Mouse (Mus musculus): ENCODE results near the gene Suclg2. TPM values are rescaled to one million over a fixed set of nuclear protein-coding genes. Genes with fewer than 3 reads are reported as not detected.

Gene Suclg2
- polyA plus RNA-seq, 1 experiment from 2014 or later: 35.1 TPM

- Histone ChIP-seq H3K4me3 (replicated peaks) (no peak overlapping the region), H3K4me2 (no peak overlapping the region), H3K9me3 (no peaks in the 10 kb centered on the region), H3K27ac (no peak overlapping the region), H3K36me3 (replicated peaks) (no peaks in the 10 kb centered on the region), H3K9ac (no peak overlapping the region), H3K4me1 (peaks cover 48% of the 10 kb centered on the region), H3K27me3 (peaks cover 6% of the 10 kb centered on the region; the same call in 1 of the 2 replicates)
- WGBS: 17% methylated on average over 4 of the region's 4 CpGs
- 0 out of 2 replicates have a peak, but pooled peaks have one; percentile 21 for ATAC-seq (ENCODE audit: low FRiP score)
Observed at GRCm38 (mm10) chr6:95575531-95575930, 143.1 kb downstream of the Suclg2 start.

GRCm38 (mm10) chr6:95574867-95575266 is 143.7 kb downstream of the Suclg2 start:
- Histone ChIP-seq H3K27ac (peak overlapping the region; percentile 36; the same call in 1 of the 2 replicates), H3K4me1 (peaks cover 48% of the 10 kb centered on the region), H3K27me3 (peaks cover 6% of the 10 kb centered on the region), H3K4me2 (no peak overlapping the region), H3K4me3 (replicated peaks) (no peak overlapping the region), H3K9me3 (no peaks in the 10 kb centered on the region), H3K9ac (no peak overlapping the region), H3K36me3 (replicated peaks) (no peaks in the 10 kb centered on the region)
- 6% methylated on average over 3 of the region's 3 CpGs for WGBS
- peak; percentile 70 for ATAC-seq (ENCODE audit: low FRiP score)

DNA sequence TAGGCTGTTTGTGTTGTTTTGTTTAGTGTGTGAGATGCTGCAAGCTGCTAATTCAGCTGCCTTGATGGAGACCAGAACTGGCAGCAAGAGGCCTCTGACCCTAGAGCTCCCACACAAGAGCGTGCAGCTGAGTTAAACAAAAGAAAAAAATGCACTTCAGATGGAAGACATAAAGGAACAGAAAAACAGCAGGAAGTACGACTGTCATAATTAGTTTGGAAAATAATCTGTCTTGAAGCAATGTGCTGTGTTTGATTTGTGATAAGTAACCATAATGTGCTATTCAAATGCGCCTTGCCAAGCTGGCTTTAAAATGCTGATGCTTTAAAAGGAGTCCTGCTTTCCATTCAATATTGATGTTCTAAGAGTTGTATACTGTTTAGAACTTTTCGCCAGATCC is 144.2 kb downstream of the Suclg2 start:
- no peak overlapping the region for H3K4me2 ChIP-seq
- peaks cover 48% of the 10 kb centered on the region for H3K4me1 ChIP-seq
- H3K36me3 ChIP-seq (replicated peaks): no peaks in the 10 kb centered on the region
- ATAC-seq (ENCODE audit: low FRiP score): no peak
- H3K4me3 ChIP-seq (replicated peaks): no peak overlapping the region
- no peaks in the 10 kb centered on the region for H3K9me3 ChIP-seq
- WGBS: 10% methylated on average over 4 of the region's 4 CpGs
- no peak overlapping the region for H3K9ac ChIP-seq
- peak overlapping the region; percentile 36; the same call in 1 of the 2 replicates for H3K27ac ChIP-seq
- peaks cover 6% of the 10 kb centered on the region for H3K27me3 ChIP-seq

DNA sequence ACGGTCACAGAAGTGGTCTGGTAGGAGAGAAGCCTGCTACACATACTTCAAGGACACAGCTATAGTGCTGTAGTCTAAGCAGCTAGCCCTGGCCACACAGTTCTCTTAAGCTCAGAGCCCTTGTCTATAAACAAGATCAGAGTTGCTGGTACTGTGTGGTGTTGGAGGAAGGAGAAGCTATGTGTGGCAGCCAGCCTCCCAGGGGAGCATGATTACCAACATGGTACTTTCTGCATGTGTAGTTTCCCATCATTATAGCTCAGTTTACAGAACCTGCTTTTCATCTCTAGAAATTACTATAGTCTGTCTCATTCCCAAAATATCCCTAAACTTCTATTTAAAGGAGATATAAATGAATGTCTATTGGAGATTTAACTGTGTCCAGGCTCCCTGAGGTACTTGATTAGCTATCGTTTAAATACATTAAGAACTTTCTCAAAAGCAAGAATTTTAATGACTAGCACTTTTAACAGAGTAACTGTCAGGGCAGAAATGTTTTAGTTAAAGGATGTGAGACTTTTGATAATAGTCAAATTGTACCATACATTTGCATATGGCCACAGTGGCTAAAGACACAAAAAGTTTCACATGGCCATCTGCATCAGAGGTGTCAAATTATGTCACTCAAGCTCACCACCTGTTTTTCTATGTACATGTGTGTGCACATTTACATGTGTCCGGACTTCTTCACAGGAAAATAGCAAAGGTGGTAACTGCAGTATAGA is 145.4 kb downstream of the Suclg2 start:
- Histone ChIP-seq H3K4me2 (no peak overlapping the region), H3K36me3 (replicated peaks) (no peaks in the 10 kb centered on the region), H3K9ac (no peak overlapping the region), H3K4me3 (replicated peaks) (no peak overlapping the region), H3K4me1 (peaks cover 48% of the 10 kb centered on the region), H3K9me3 (no peaks in the 10 kb centered on the region), H3K27me3 (peaks cover 6% of the 10 kb centered on the region), H3K27ac (no peak overlapping the region)
- ATAC-seq (ENCODE audit: low FRiP score): no peak
- WGBS: 64% methylated on average over 3 of the region's 3 CpGs

DNA sequence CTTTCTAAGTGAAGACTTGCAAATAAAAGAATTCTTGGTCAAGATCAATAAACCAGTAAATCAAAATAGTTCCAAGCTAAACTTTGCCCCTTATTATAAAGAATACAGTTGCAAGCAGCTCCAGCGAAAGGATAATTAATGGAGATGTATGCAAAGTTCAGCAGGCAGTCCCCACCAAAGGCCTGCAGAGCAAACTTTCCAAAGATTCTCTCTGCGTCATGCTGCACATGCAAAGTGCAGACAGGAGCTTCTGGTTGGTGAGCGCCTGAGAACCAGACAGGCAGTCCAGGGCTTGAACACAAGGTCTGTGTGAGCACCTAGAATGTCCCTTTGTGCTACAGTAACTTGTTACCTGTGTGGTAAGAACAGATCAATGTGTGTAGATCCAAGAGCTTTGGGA is 147.0 kb downstream of the Suclg2 start:
- WGBS: 34% methylated on average over 3 of the region's 3 CpGs
- Histone ChIP-seq H3K9me3 (no peaks in the 10 kb centered on the region), H3K27me3 (peaks cover 6% of the 10 kb centered on the region), H3K27ac (no peak overlapping the region), H3K4me3 (replicated peaks) (no peak overlapping the region), H3K36me3 (replicated peaks) (no peaks in the 10 kb centered on the region), H3K9ac (no peak overlapping the region), H3K4me1 (peaks cover 48% of the 10 kb centered on the region), H3K4me2 (no peak overlapping the region)
- ATAC-seq (ENCODE audit: low FRiP score): no peak

DNA sequence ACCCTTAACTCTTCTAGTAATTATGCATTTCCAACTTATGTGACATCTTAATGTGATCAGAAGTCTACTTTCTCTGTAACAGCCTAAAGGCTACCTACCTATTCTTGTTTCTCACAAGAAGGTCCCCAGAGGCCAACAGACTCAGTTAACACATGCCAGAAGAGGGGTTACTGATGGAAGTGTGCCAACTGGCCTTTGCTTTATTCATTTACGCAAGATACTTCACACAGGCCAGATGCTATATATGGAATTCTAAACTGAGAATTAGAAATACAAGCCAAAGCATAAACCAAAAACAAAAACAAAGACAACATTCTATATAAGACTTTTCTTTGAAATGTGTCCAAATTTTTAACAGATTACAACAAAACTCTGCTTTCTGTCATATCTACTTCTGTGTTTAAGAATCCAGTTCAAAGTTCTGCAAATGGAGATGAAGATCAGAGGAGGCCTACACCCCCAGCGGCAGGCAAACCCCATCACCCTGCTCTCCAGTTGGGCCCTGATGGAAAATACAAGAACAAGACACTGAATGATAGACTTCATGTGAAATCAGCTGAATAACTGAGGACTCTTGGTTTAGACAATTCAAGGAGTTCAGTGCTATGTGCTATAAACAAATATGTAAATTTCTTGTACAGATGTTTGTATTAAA is 155.1 kb downstream of the Suclg2 start:
- Histone ChIP-seq H3K4me1 (no peaks in the 10 kb centered on the region), H3K4me2 (no peak overlapping the region), H3K36me3 (replicated peaks) (no peaks in the 10 kb centered on the region), H3K27me3 (no peaks in the 10 kb centered on the region), H3K4me3 (replicated peaks) (no peak overlapping the region), H3K9me3 (no peaks in the 10 kb centered on the region), H3K27ac (no peak overlapping the region), H3K9ac (no peak overlapping the region)
- WGBS: 86% methylated on average over 2 of the region's 2 CpGs
- ATAC-seq (ENCODE audit: low FRiP score): no peak

DNA sequence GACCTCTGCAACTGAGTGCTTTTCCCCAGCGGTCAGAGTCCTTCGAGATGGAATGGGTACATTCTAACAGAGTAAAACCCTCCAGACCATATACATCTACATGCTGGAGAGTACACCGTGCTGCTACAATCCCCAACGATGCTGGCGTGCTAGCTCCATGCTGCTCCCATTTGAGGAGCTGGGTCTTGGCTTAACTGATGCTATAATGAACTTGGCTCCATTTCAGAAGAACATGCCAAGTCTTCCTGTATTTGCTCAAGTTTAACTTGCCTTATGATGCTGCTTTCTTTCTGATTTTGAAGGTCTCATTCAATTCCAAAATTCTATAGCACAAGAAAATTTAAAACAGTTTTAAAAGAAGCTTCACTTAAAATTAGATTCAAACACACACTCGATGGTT is 162.3 kb downstream of the Suclg2 start:
- no peak overlapping the region for H3K9ac ChIP-seq
- no peak overlapping the region for H3K4me3 ChIP-seq (replicated peaks)
- no peaks in the 10 kb centered on the region for H3K27me3 ChIP-seq
- H3K27ac ChIP-seq: no peak overlapping the region
- H3K9me3 ChIP-seq: no peaks in the 10 kb centered on the region
- 95% methylated on average over 6 of the region's 6 CpGs for WGBS
- no peaks in the 10 kb centered on the region for H3K36me3 ChIP-seq (replicated peaks)
- 0 out of 2 replicates have a peak, but pooled peaks cover 2% of the 10 kb centered on the region for H3K4me1 ChIP-seq
- no peak for ATAC-seq (ENCODE audit: low FRiP score)
- H3K4me2 ChIP-seq: no peak overlapping the region

GRCm38 (mm10) chr6:95552339-95552950 is 166.2 kb downstream of the Suclg2 start:
- Histone ChIP-seq H3K4me3 (replicated peaks) (no peak overlapping the region), H3K36me3 (replicated peaks) (no peaks in the 10 kb centered on the region), H3K4me1 (0 out of 2 replicates have a peak, but pooled peaks cover 6% of the 10 kb centered on the region), H3K4me2 (no peak overlapping the region), H3K27ac (no peak overlapping the region), H3K27me3 (peaks cover 3% of the 10 kb centered on the region; the same call in 1 of the 2 replicates), H3K9me3 (no peaks in the 10 kb centered on the region), H3K9ac (no peak overlapping the region)
- no peak for ATAC-seq (ENCODE audit: low FRiP score)
- 66% methylated on average over 6 of the region's 6 CpGs for WGBS

DNA sequence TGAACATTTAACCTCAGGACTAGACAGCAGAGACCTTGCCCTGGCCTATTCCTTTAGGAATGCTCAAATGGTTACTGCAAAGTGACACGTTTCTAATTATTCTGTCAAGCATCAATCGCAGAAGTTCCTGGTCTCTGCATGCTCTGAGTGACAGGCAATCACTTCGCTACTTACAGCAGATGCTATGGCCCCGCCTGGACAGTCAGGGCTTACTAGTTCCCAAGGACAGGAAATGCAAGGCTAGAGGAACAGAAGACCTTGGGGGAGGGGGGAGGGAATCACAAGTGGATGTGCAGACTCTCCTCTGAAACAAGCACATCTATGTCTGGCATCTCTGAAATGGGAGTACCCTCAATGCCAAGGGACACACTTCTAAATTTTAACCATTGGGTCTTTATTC is 167.6 kb downstream of the Suclg2 start:
- peaks cover 3% of the 10 kb centered on the region; the same call in 1 of the 2 replicates for H3K27me3 ChIP-seq
- H3K9me3 ChIP-seq: no peaks in the 10 kb centered on the region
- peaks cover 13% of the 10 kb centered on the region for H3K4me1 ChIP-seq
- H3K9ac ChIP-seq: no peak overlapping the region
- no peak overlapping the region for H3K4me2 ChIP-seq
- WGBS: 79% methylated on average over 4 of the region's 4 CpGs
- H3K27ac ChIP-seq: no peak overlapping the region
- no peaks in the 10 kb centered on the region for H3K36me3 ChIP-seq (replicated peaks)
- no peak for ATAC-seq (ENCODE audit: low FRiP score)
- H3K4me3 ChIP-seq (replicated peaks): no peak overlapping the region

- Histone ChIP-seq H3K4me3 (replicated peaks) (no peak overlapping the region), H3K4me2 (no peak overlapping the region), H3K27ac (no peak overlapping the region), H3K9ac (no peak overlapping the region), H3K36me3 (replicated peaks) (no peaks in the 10 kb centered on the region), H3K4me1 (peaks cover 18% of the 10 kb centered on the region), H3K9me3 (no peaks in the 10 kb centered on the region), H3K27me3 (peaks cover 10% of the 10 kb centered on the region)
- ATAC-seq (ENCODE audit: low FRiP score): peak; percentile 57; the same call in 1 of the 2 replicates
- 45% methylated on average over 7 of the region's 7 CpGs for WGBS
Observed at GRCm38 (mm10) chr6:95546189-95546832, 172.3 kb downstream of the Suclg2 start.

GRCm38 (mm10) chr6:95545714-95546113 is 172.9 kb downstream of the Suclg2 start:
- Histone ChIP-seq H3K4me2 (no peak overlapping the region), H3K9ac (no peak overlapping the region), H3K36me3 (replicated peaks) (no peaks in the 10 kb centered on the region), H3K4me3 (replicated peaks) (no peak overlapping the region), H3K9me3 (no peaks in the 10 kb centered on the region), H3K27ac (no peak overlapping the region), H3K4me1 (peaks cover 14% of the 10 kb centered on the region), H3K27me3 (peaks cover 10% of the 10 kb centered on the region)
- ATAC-seq (ENCODE audit: low FRiP score): no peak

DNA sequence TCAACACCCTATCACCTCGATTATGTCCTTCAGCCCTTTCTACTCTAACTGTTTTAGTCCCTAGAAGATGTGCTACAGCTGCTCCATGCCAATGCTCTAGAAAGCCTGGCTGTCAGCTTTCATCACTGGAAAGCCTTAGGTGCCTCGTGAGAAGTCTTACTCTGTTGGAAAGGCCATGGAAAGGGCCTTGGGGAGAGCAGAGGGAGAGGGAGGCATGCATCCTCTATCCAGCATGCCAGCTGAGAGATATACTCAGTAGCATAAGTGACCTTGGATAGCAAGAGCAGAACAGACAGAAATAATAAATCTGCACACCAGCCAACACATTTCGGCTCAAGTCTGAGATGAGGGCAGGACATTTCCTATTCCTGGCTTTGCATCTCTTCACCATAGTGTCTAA is 173.3 kb downstream of the Suclg2 start:
- no peaks in the 10 kb centered on the region for H3K36me3 ChIP-seq (replicated peaks)
- 92% methylated on average over 3 of the region's 3 CpGs for WGBS
- peaks cover 10% of the 10 kb centered on the region for H3K27me3 ChIP-seq
- no peak for ATAC-seq (ENCODE audit: low FRiP score)
- H3K27ac ChIP-seq: no peak overlapping the region
- no peaks in the 10 kb centered on the region for H3K9me3 ChIP-seq
- H3K4me1 ChIP-seq: peaks cover 13% of the 10 kb centered on the region
- no peak overlapping the region for H3K4me3 ChIP-seq (replicated peaks)
- H3K9ac ChIP-seq: no peak overlapping the region
- no peak overlapping the region for H3K4me2 ChIP-seq

All from forebrain, embryonic 12.5 days (tissue).